Mouse (Mus musculus) C2C12 (cell line): Measurements from ENCODE around the gene Pdcd1lg2.

Experiments used
- CEBPB ChIP-seq: IDR thresholded peaks from one replicate; pipeline ENCODE4 v1.6.1; 2011; ENCODE audit warnings: low read depth, mild to moderate bottlenecking, control low read depth, moderate library complexity
- CTCF ChIP-seq: IDR thresholded peaks from one replicate; pipeline ENCODE4 v1.5.1; 2011; ENCODE audit not compliant: control insufficient read depth, insufficient read depth, insufficient read length
- MAX ChIP-seq: IDR thresholded peaks from one replicate; pipeline ENCODE4 v1.6.1; 2011; ENCODE audit warnings: mild to moderate bottlenecking, control low read depth
- MYOD1 ChIP-seq: IDR thresholded peaks from one replicate; pipeline ENCODE4 v1.6.1; 2011; ENCODE audit warnings: low read depth; ENCODE audit not compliant: control insufficient read depth, insufficient read length
- MYOG ChIP-seq: IDR thresholded peaks from one replicate; pipeline ENCODE4 v1.6.1; 2011; ENCODE audit not compliant: control insufficient read depth, insufficient read length; ENCODE audit errors: extremely low read depth
- USF1 ChIP-seq: IDR thresholded peaks from one replicate; pipeline ENCODE4 v1.6.1; 2011; ENCODE audit warnings: low read depth, mild to moderate bottlenecking, control low read depth, moderate library complexity

DNA sequence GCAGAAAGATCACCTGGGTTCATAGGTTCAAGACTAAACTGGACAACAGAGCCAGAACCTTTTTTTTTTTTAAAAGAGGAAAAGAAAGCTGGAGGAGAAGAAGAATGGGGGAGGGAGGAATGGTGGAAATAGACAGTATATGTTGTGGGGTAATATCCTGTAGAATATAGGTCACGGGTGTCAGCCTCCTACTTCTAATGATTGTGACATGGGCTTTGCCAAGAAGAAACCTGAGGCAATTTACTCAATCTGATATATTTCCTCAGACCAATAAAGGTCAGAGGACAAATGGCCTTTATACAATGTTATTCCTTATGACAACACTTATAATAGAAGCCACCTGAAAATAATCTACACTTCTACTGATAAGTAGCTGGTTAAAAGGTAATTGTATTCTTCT is 89.6 kb downstream of the Pdcd1lg2 start:
- no peak for TF ChIP-seq CTCF
- TF ChIP-seq USF1 = no peak
- no peak for TF ChIP-seq CEBPB
- no peak for TF ChIP-seq MAX
- TF ChIP-seq MYOD1 = no peak
- no peak for TF ChIP-seq MYOG
